Mouse (Mus musculus): ENCODE data around the gene Sdad1. TPM values are rescaled to one million over a fixed set of nuclear protein-coding genes. Genes with fewer than 3 reads are reported as not detected.

Sdad1 gene
- polyA plus RNA-seq, 1 experiment from 2014 or later, result 37.1 TPM

Other genes with a start within 250 kb of the Sdad1 start
- gene G3bp2, start 226.8 kb downstream of the Sdad1 start, polyA plus RNA-seq (2015; fragmentation: Nextera tagmentation; extraction: Ambion mirVana), result 136 and 146 TPM in 2 replicates
- gene Uso1, start 172.5 kb downstream of the Sdad1 start, polyA plus RNA-seq (2015; fragmentation: Nextera tagmentation; extraction: Ambion mirVana), result 51.9 and 53.1 TPM in 2 replicates
- gene U90926, start 95.1 kb downstream of the Sdad1 start, polyA plus RNA-seq (2015; fragmentation: Nextera tagmentation; extraction: Ambion mirVana), result not detected in 2 replicates
- 0.12 and 0.19 TPM in 2 replicates for gene Ppef2, start 54.2 kb downstream of the Sdad1 start, polyA plus RNA-seq (2015; fragmentation: Nextera tagmentation; extraction: Ambion mirVana)
- gene Naaa, start 32.3 kb downstream of the Sdad1 start, polyA plus RNA-seq (2015; fragmentation: Nextera tagmentation; extraction: Ambion mirVana), result 22.1 and 23.1 TPM in 2 replicates
- gene Cxcl9, start 17.6 kb upstream of the Sdad1 start, polyA plus RNA-seq (2015; fragmentation: Nextera tagmentation; extraction: Ambion mirVana), result 0.31 and 0.55 TPM in 2 replicates
- gene Art3, start 21.3 kb upstream of the Sdad1 start, polyA plus RNA-seq (2015; fragmentation: Nextera tagmentation; extraction: Ambion mirVana), result 7.3 and 13.3 TPM in 2 replicates
- gene Cxcl10, start 38.4 kb upstream of the Sdad1 start, polyA plus RNA-seq (2015; fragmentation: Nextera tagmentation; extraction: Ambion mirVana), result 1.1 TPM in 2 replicates
- gene Nup54, start 124.7 kb upstream of the Sdad1 start, polyA plus RNA-seq (2015; fragmentation: Nextera tagmentation; extraction: Ambion mirVana), result 45.4 and 47.7 TPM in 2 replicates
- 13.6 and 14.3 TPM in 2 replicates for gene Scarb2, start 196.4 kb upstream of the Sdad1 start, polyA plus RNA-seq (2015; fragmentation: Nextera tagmentation; extraction: Ambion mirVana)
- not detected in 2 replicates for gene Fam47e, start 244.6 kb upstream of the Sdad1 start, polyA plus RNA-seq (2015; fragmentation: Nextera tagmentation; extraction: Ambion mirVana)